Mouse (Mus musculus): ENCODE data around the gene Notch1. TPM values are rescaled to one million over a fixed set of nuclear protein-coding genes. Genes with fewer than 3 reads are reported as not detected.

Gene Notch1
- total and polyA plus RNA-seq, 3 experiments, result 0.02 to 0.71 TPM; not detected in 1

GRCm38 (mm10) chr2:26529221-26529805 lies 12.8 kb upstream of the Notch1 start:
- Histone ChIP-seq H3K4me1 (ENCODE audit: insufficient read depth, low read depth, low read length) (no peaks in the 10 kb centered on the region), H3K4me3 (ENCODE audit: low read depth, low read length) (no peak overlapping the region), H3K36me3 (replicated peaks) (no peaks in the 10 kb centered on the region), H3K27me3 (ENCODE audit: insufficient read depth, low read length) (peaks cover 55% of the 10 kb centered on the region), H3K9me3 (replicated peaks) (peaks cover 6% of the 10 kb centered on the region)
- TF ChIP-seq GATA1 (IDR thresholded peaks at IDR 0.05; ENCODE audit: borderline replicate concordance, low read length) (no peak), TAL1 (conservative IDR thresholded peaks at IDR 0.05; ENCODE audit: low read depth, low read length) (no peak), CTCF (IDR thresholded peaks at IDR 0.05; ENCODE audit: low read depth, low read length) (no peak), POLR2AphosphoS5 (IDR thresholded peaks at IDR 0.05; ENCODE audit: insufficient replicate concordance, low read depth, low read length) (no peak), GATA2 (IDR thresholded peaks at IDR 0.05; ENCODE audit: borderline replicate concordance, low read depth, low read length) (no peak)
- no peak for ATAC-seq (ENCODE audit: extremely low read depth, insufficient number of reproducible peaks, low FRiP score, poor library complexity, severe bottlenecking)
- no peak for DNase-seq (ENCODE audit: low spot score)

- ATAC-seq (ENCODE audit: extremely low read depth, insufficient number of reproducible peaks, low FRiP score, poor library complexity, severe bottlenecking), result no peak
- Histone ChIP-seq H3K27me3 (ENCODE audit: insufficient read depth, low read length) (peaks cover 39% of the 10 kb centered on the region), H3K4me3 (ENCODE audit: low read depth, low read length) (no peak overlapping the region), H3K9me3 (replicated peaks) (no peaks in the 10 kb centered on the region), H3K4me1 (ENCODE audit: insufficient read depth, low read depth, low read length) (no peaks in the 10 kb centered on the region), H3K36me3 (replicated peaks) (no peaks in the 10 kb centered on the region)
- no peak for DNase-seq (ENCODE audit: low spot score)
- TF ChIP-seq POLR2AphosphoS5 (IDR thresholded peaks at IDR 0.05; ENCODE audit: insufficient replicate concordance, low read depth, low read length) (no peak), TAL1 (conservative IDR thresholded peaks at IDR 0.05; ENCODE audit: low read depth, low read length) (no peak), GATA2 (IDR thresholded peaks at IDR 0.05; ENCODE audit: borderline replicate concordance, low read depth, low read length) (no peak), CTCF (IDR thresholded peaks at IDR 0.05; ENCODE audit: low read depth, low read length) (no peak), GATA1 (IDR thresholded peaks at IDR 0.05; ENCODE audit: borderline replicate concordance, low read length) (no peak)
These were observed 10.2 kb upstream of the Notch1 start for GRCm38 (mm10) chr2:26526443-26527257.

- H3K27me3 ChIP-seq (ENCODE audit: insufficient read depth, low read length), result peaks cover 35% of the 10 kb centered on the region
- no peaks in the 10 kb centered on the region for H3K36me3 ChIP-seq (replicated peaks)
- no peak overlapping the region for H3K4me3 ChIP-seq (ENCODE audit: low read depth, low read length)
- no peaks in the 10 kb centered on the region for H3K4me1 ChIP-seq (ENCODE audit: insufficient read depth, low read depth, low read length)
- DNase-seq (ENCODE audit: low spot score), result no peak
- no peak for TF ChIP-seq GATA2 (IDR thresholded peaks at IDR 0.05; ENCODE audit: borderline replicate concordance, low read depth, low read length)
- no peak for TF ChIP-seq TAL1 (conservative IDR thresholded peaks at IDR 0.05; ENCODE audit: low read depth, low read length)
- no peak for TF ChIP-seq GATA1 (IDR thresholded peaks at IDR 0.05; ENCODE audit: borderline replicate concordance, low read length)
- no peak for TF ChIP-seq POLR2AphosphoS5 (IDR thresholded peaks at IDR 0.05; ENCODE audit: insufficient replicate concordance, low read depth, low read length)
- TF ChIP-seq CTCF (IDR thresholded peaks at IDR 0.05; ENCODE audit: low read depth, low read length), result no peak
- no peak for ATAC-seq (ENCODE audit: extremely low read depth, insufficient number of reproducible peaks, low FRiP score, poor library complexity, severe bottlenecking)
- H3K9me3 ChIP-seq (replicated peaks), result no peaks in the 10 kb centered on the region
These were observed 9.0 kb upstream of the Notch1 start for GRCm38 (mm10) chr2:26525355-26526018.

- H3K27me3 ChIP-seq (ENCODE audit: insufficient read depth, low read length), result peaks cover 36% of the 10 kb centered on the region
- no peaks in the 10 kb centered on the region for H3K36me3 ChIP-seq (replicated peaks)
- H3K4me3 ChIP-seq (ENCODE audit: low read depth, low read length), result no peak overlapping the region
- TF ChIP-seq CTCF (IDR thresholded peaks at IDR 0.05; ENCODE audit: low read depth, low read length), result no peak
- TF ChIP-seq TAL1 (conservative IDR thresholded peaks at IDR 0.05; ENCODE audit: low read depth, low read length), result no peak
- TF ChIP-seq POLR2AphosphoS5 (IDR thresholded peaks at IDR 0.05; ENCODE audit: insufficient replicate concordance, low read depth, low read length), result no peak
- TF ChIP-seq GATA1 (IDR thresholded peaks at IDR 0.05; ENCODE audit: borderline replicate concordance, low read length), result no peak
- no peak for TF ChIP-seq GATA2 (IDR thresholded peaks at IDR 0.05; ENCODE audit: borderline replicate concordance, low read depth, low read length)
- H3K4me1 ChIP-seq (ENCODE audit: insufficient read depth, low read depth, low read length), result no peaks in the 10 kb centered on the region
- no peak for DNase-seq (ENCODE audit: low spot score)
- ATAC-seq (ENCODE audit: extremely low read depth, insufficient number of reproducible peaks, low FRiP score, poor library complexity, severe bottlenecking), result no peak
- no peaks in the 10 kb centered on the region for H3K9me3 ChIP-seq (replicated peaks)
These were observed 5.9 kb upstream of the Notch1 start for GRCm38 (mm10) chr2:26522327-26522726.

GRCm38 (mm10) chr2:26519753-26520152 lies 3.3 kb upstream of the Notch1 start:
- H3K36me3 ChIP-seq (replicated peaks), result no peaks in the 10 kb centered on the region
- no peak overlapping the region for H3K4me3 ChIP-seq (ENCODE audit: low read depth, low read length)
- ATAC-seq (ENCODE audit: extremely low read depth, insufficient number of reproducible peaks, low FRiP score, poor library complexity, severe bottlenecking) (no peak), DNase-seq (ENCODE audit: low spot score) (no peak)
- H3K27me3 ChIP-seq (ENCODE audit: insufficient read depth, low read length), result peaks cover 37% of the 10 kb centered on the region
- no peak for TF ChIP-seq GATA2 (IDR thresholded peaks at IDR 0.05; ENCODE audit: borderline replicate concordance, low read depth, low read length)
- TF ChIP-seq CTCF (IDR thresholded peaks at IDR 0.05; ENCODE audit: low read depth, low read length), result no peak
- TF ChIP-seq GATA1 (IDR thresholded peaks at IDR 0.05; ENCODE audit: borderline replicate concordance, low read length), result no peak
- no peak for TF ChIP-seq POLR2AphosphoS5 (IDR thresholded peaks at IDR 0.05; ENCODE audit: insufficient replicate concordance, low read depth, low read length)
- no peak for TF ChIP-seq TAL1 (conservative IDR thresholded peaks at IDR 0.05; ENCODE audit: low read depth, low read length)
- no peaks in the 10 kb centered on the region for H3K9me3 ChIP-seq (replicated peaks)
- no peaks in the 10 kb centered on the region for H3K4me1 ChIP-seq (ENCODE audit: insufficient read depth, low read depth, low read length)

- Histone ChIP-seq H3K4me1 (ENCODE audit: insufficient read depth, low read depth, low read length) (no peaks in the 10 kb centered on the region), H3K27me3 (ENCODE audit: insufficient read depth, low read length) (peaks cover 41% of the 10 kb centered on the region), H3K4me3 (ENCODE audit: low read depth, low read length) (no peak overlapping the region), H3K36me3 (replicated peaks) (no peaks in the 10 kb centered on the region), H3K9me3 (replicated peaks) (no peaks in the 10 kb centered on the region)
- ATAC-seq (ENCODE audit: extremely low read depth, insufficient number of reproducible peaks, low FRiP score, poor library complexity, severe bottlenecking), result no peak
- no peak for TF ChIP-seq POLR2AphosphoS5 (IDR thresholded peaks at IDR 0.05; ENCODE audit: insufficient replicate concordance, low read depth, low read length)
- no peak for TF ChIP-seq GATA1 (IDR thresholded peaks at IDR 0.05; ENCODE audit: borderline replicate concordance, low read length)
- no peak for TF ChIP-seq TAL1 (conservative IDR thresholded peaks at IDR 0.05; ENCODE audit: low read depth, low read length)
- no peak for TF ChIP-seq GATA2 (IDR thresholded peaks at IDR 0.05; ENCODE audit: borderline replicate concordance, low read depth, low read length)
- TF ChIP-seq CTCF (IDR thresholded peaks at IDR 0.05; ENCODE audit: low read depth, low read length), result no peak
- DNase-seq (ENCODE audit: low spot score), result no peak
These were observed 524 bp upstream of the Notch1 start for GRCm38 (mm10) chr2:26516987-26517386.
